Mouse (Mus musculus) urinary bladder, postnatal 14 days (tissue): ENCODE measurements around the gene Trim8.

ENCODE experiments used
- DNase-seq: peaks from one replicate; pipeline ENCODE4 v3.0.0; 2021; ENCODE audit warnings: low spot score

Trim8 gene

DNA sequence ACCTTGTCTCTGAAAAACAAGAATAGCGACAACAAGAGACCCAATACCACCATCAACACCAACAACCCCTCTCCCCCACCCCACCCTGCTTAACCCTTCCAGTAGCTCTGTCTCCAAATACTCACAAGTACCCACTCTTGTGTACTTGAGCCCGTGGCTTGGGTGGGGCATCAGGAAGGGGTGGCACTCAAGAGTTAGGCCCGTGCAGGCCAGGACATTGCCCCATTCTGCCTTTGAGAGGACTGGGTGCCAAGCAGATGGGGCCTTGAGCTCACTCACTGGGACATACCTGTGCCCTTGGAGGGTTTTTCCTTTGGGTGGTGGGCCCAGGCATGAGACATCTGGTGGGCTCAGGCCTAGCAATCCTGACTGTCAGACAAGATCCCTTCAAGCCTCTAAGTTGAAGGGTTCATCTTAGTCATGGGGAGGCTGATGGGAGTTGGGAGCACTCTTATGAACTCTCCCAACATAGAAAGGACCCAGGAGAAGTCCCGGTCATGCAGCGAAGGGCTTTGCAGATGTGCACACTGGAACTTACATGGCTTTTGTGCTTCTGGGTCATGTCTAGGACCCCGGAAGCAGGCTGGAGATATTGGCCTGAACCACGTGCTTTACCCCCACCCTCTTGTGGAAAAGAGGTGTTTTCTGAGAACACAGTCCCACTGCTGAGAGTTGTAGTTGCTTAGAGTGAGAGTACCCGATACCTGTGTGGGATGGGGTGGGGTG, 4.3 kb downstream of the Trim8 start:
- no peak for DNase-seq

DNA sequence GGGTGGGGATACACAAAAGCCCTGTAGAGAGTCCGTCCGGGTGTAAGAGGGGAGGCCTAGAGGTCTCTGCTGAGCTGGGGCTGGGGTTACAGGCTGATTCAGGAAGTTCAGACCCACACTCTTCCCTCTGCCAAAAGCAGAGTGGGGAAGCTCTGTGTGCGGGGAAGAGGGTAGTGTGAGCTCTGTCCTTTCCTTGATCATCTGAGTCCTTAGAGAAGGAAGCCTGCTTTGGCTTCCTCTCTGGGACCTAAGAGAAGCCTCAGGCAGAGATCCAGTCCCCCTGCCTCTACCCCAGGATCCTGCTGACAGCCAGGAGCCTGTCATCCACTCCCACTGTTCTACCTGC, 4.8 kb downstream of the Trim8 start:
- no peak for DNase-seq

DNA sequence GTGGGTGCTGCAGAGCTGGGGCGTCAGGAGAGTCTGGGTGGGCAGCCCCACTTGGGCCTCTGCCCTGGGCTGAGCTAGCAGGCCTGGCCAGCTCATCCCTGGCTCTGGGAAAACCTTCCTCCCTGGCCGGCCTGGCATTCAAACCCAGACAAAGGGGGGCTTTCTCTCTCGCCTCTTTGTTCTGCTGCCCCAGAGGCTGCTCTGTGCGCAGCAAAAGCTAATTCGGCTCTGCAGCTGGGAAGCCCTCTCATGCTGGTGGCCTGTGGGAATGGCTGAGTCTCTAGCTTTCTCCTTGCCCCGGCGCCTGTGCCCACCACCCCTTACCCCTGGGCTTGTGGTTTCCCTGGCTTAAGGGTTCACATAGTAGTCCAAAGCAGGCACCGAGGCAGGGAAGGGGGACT, 5.7 kb downstream of the Trim8 start:
- DNase-seq: no peak

DNA sequence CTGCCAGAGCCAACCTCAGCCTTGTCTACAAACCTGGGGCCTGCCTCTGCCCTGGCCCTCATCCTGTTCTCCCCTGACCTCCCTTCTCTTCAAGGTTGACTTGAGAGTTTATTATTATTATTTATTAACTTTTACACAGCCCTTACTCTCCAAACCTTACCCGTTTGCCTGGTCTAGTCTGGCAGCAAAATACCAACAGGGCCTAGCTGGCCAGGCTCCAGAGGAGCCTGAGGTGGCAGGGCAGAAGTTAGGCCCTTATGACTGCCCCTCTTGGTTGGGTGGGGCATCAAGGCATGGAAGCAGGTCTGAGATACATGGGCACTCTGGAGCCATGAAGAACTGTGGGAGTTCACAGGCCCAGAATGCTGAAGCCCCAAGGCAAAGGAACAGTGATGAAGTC, 6.3 kb downstream of the Trim8 start:
- no peak for DNase-seq

DNA sequence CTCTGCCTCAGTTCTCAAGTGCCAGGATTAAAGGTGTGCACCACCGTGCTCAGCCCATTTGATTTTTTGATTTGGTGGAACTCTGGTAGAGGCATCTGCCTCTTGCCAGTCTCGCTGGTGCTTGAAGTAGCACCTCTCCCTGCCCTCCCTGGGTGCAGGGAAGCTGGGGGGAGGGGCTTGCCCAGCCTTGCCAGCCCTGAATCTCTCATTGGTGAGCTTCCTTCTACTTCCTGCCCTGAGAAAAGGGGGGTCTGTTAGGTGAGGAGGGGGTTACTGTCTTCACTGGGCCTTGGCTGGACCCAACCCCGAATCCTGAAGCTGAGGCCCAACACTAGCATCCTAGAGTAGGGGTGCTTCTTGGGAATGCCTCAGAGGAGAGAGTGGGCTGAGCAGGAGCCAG, 7.2 kb downstream of the Trim8 start:
- no peak for DNase-seq

DNA sequence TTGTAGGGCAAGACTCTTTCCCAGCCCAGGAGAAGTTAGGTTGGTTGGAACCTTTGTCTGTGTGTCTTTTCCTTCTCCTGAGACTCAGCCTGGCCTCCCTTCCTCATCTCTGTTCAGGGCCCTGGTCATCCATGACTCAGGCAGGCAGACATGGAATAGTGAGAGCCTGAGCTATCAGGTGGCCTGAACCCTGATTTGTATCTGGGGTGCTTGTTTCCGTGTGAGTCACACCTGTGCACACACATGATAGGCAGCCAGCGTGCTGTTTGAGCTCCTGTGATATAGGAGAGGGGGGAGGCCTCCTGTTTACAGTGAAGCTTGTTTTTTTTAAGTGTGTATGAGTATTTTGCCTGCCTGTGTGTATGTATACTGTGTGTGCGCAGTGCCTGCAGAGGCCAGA, 7.7 kb downstream of the Trim8 start:
- peak; percentile 60 for DNase-seq

DNA sequence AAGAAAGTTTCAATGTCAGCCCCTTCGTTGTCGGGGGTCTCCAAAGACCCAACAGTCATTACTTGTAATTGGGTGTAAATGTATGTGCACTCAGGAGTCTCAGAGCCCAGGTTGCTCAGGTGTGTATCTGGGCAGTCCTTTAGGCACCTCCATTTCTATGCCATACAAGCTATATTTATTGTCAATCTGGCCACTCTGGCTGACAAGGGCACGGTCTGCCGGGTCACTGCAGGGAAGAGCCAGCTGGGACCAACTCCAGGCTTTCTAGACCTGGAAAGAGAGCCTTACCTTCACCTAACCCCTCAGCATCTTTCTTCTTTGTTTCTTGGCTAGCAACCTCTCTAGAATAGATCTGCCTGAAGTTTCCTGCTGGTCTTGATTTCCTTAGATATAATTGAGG, 8.2 kb downstream of the Trim8 start:
- DNase-seq: no peak

DNA sequence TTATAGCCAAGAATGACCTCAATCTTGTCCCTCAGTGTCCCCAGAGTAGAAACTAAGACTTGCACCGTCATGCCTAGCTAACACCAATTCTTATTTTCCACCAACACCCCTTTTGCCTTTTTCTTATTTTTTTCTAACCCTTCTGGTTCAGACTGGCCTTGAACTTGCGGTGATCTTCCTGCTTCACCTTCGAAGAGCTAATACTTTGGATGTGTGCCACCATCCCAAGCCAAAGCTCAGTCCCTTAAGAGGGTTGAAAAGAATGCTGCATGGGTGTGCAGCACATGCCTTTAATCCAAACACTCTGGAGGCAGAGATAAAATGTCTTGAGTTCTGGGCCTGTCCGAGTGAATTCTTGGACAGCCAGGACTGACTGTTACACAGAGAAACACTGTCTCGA, 8.9 kb downstream of the Trim8 start:
- no peak for DNase-seq

DNA sequence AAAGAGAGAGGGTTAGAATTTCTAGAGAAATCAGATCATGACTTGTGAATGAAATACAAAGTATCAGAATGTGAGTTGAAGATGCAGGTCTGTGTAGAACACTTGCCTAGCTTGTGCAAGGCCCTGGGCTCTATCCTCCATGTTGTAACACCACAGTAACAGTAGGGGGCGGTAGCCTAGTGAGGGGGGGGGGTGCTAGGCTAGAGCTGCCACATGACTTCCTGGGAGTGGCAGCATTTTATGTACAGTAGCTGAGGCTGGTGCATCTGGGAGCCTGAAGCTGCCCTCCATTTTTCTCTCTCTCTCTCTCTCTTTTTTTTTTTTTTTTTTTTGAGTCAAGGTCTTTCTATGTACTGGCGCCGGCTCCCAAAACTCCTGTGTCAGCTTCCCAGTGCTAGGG, 9.3 kb downstream of the Trim8 start:
- no peak for DNase-seq

DNA sequence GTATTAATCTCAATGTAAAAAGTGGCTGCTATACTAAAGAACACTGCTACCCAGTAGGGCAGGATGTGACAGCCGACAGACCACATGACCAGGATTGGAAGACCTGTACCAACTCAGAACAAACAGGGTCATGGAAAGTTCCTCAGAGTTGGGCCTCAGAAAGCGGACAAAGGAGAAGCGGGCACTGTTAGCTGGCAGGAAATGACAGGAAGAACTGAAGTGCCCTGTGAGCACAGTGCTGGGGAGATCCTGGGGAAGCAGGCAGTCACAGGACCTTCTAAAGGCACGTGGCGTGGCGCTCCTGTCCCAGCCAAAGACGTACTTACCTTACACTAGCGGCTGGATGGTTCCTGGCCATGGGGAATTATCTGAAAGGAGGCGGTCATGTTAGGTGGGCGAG, 9.8 kb downstream of the Trim8 start:
- no peak for DNase-seq

DNA sequence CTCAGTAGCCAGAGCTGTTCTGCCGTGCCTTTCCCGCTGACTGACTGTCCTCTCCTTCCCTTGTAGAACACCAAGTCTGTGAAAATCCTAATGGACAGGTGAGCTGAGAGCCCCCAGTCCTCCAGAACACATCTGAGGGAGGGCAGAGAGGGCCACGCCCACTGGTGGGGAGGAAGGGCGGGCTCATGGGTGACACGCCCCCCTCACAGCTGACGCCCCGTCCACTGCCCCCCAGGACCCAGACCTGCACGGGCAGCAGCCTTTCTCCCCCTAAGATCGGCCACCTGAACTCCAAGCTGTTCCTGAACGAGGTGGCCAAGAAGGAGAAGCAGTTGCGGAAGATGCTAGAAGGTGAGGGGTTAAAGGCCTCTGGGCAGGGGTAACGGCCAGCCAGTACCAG, 12.9 kb downstream of the Trim8 start:
- DNase-seq: no peak

DNA sequence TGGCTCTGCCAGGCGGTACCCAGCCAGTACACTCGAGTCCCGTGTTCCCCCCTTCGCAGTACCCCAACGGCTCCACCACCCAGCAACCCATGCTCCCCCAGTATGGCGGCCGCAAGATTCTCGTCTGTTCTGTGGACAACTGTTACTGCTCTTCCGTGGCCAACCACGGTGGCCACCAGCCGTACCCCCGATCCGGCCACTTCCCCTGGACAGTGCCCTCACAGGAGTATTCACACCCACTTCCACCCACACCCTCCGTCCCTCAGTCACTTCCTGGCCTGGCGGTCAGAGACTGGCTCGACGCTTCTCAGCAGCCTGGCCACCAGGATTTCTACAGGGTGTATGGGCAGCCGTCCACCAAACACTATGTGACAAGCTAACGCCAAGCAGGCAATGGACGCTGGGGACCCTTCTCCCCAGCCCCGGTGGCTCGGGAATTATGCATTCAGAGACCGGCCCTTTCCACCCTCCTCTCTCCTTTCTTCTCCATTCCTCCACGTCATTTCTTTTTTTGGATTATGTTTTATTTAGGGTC, 13.9 kb downstream of the Trim8 start:
- DNase-seq: no peak

DNA sequence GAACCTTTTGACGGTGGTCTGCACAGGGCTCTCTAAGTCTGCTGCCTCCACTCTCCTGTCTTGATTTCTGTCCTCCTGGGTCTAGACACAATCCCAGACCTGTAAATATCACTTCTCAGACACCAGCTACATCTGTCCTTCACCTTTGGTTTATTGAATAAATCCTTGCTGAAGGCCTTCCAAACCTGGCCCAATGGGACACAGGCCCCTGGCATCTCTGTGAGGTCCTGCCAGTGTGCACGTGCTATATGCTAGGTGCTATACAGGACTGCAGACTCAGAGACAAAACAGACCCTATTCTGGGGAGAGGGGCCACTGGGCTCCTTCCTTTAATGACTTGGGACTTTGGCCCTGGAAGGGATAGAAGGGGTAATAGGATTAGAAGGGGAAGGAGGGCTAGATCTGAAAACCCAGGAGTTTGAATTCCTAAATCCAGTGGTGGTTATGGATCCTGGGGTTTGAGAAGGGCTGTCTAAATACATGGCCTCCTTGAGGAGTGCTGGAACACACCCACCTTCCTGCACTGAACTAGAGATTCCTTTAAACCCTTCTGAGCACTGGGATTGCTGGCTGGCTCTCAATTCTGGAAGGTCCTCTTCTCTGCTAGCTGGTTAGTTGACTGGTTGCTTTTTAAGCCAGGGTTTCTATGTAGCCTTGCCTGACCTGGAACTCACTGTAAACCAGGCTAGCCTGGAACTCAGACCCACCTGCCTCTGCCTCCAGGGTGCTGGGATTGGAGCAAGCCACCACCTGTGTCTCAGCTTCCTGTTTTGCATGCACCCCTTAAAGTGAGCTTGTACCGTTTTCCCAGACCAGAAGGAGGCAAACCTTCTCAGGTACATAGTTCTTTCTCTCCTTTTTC, 15.4 kb downstream of the Trim8 start:
- DNase-seq: no peak

DNA sequence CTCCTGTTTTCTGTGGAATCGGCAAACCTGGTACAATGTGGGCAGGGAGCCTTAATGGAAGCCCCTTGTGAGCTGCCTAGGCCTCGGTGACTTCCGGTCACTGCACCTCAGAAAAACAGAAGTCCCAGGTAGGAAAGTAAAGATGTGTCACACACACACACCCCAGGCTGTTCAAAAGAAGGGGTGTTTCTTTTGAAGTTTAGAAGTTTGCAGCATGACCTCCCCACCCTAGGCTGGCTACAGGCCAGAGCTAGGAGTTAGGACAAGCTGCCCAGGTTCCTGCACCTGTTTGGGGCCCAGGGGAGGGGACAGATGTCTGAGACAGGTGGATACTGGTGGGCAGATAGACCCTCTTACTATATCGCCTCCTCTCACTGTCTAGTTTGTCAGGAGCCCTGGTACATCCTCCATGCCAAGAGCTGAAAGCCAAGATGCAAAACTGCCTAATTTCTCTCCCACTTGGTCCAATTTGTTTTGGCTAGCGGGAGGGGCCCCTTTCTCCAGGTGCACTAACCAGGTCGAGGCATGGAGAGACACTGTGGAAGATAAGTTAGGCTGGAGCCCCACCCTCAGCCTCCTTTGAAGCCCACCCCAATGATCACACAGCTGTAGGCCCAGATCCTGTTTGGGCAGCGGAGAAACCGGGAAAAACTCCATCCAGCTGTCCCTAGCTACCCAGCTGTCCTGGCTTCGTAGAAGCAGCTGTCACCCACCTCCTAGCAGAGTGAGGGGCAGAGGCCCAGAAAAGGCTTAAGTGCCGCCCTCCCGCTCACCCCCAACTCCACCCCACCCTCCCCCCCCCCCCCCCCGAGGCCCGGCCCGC, 16.2 kb downstream of the Trim8 start:
- no peak for DNase-seq

DNA sequence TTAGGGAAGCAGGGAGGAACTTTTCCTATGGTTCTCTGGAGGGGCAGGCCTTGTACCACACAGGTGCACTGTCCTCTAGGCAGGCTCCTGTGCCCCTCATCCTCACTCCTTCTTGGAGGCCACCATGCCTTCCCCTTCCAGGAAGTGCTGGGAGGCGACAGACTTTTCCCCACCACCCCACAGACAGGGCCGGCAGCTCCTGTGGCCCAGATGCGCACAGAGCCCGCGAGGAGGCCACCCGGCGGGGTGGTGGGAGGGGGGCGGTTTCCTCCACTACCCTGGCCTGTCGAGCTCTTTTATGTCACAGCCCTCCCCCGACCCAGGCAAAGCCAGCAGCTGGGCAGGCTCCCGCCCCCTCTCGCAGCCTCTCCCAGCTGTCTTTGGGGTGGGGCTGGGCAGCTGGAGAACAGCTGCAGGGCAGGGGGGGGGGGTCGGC, 16.9 kb downstream of the Trim8 start:
- no peak for DNase-seq

DNA sequence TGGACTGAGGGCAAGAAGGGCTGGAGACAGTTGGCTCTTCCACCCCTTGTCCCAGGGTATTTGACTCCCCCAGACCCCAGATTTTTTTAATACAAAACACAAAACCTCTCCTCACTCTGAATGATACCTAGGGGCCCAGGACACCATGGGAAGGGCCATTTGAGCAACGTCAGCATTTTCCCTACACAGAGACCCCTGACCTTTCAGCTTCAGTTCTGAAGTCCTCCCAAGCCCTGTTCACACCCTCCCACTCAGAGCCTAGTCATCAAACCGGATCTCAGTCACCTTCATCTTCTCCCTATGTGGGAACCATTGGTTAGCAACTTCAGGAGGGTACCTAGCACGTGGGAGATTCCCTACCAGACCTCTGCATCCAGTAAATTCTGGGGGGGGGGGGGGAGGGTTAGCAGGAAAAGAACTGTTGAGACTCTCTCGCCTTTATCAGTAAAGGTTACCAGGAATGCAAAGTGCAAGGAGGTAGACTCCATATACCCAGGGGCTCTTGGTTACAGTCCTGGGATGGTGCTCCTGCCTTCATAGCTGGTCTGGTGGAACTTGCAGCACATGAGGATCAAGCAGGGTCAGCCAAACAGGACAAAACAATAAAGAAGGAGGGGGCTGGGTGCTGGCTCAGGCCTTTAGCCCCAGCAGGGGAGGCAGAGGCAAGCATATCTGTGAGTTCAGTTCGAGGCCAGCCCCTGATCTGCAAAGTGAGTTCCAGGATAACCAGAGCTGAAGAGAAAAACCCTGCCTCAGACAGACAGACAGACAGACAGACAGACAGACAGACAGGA, 17.5 kb downstream of the Trim8 start:
- no peak for DNase-seq

DNA sequence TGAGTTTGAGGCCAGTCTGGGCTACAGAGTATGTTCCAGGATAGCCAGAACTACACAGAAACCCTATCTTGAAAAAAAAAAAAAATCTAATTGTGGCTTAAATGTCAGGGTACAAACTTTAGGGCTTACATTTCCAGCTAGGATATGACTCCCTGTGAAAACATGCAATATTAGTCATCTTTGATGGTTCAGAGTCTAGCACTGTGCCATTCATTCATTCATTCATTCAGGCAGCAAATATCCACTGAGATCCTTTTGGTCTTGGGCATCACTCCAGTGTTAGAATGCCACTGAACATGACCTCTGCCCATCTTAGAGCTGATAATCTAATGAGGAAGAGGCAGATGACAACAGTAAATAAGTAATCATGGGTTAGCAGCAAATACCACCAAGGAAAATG, 20.2 kb downstream of the Trim8 start:
- no peak for DNase-seq

DNA sequence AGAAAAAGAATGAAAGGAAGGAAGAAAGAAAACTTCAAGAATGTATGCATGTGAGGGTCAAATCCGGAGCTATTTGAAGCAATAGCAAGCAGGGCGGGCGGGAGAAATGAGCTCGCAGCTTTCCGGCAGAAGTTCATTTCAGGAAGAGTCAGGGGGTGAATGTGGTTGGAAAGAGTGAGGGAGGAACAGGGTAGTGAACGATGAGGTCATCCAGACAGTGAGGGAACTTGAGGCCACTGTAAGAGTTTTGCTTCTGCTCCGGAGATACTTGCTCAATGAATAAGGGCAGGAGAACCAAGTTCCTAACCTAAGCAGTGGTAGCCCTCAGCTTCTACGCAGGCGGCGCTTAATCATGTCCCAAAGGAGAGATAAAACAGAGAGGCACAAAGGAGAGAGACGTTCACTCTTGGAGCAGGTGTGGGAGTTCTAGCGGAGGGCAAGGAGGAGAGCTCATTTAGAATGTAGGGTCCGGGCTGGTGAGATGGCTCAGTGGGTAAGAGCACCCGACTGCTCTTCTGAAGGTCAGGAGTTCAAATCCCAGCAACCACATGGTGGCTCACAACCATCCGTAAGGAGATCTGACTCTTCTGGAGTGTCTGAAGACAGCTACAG, 21.0 kb downstream of the Trim8 start:
- DNase-seq: no peak

DNA sequence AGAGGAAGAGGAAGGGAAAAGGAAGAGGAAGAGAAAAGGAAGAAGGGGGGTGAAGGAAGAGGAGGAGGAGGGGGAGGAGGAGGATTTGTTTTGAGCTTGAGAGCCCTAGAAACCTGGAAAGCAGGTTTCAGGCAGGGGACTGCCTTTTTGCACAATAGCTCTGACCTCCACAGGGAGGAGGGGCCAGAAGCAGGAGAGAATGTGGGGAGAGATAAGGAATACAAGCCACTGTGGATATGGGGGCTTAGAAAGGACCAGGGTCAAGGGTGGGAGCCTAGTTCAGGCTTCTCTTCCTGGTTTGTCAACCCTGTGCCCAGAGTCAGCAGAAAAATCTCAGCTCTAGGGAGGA, 21.6 kb downstream of the Trim8 start:
- DNase-seq: no peak

DNA sequence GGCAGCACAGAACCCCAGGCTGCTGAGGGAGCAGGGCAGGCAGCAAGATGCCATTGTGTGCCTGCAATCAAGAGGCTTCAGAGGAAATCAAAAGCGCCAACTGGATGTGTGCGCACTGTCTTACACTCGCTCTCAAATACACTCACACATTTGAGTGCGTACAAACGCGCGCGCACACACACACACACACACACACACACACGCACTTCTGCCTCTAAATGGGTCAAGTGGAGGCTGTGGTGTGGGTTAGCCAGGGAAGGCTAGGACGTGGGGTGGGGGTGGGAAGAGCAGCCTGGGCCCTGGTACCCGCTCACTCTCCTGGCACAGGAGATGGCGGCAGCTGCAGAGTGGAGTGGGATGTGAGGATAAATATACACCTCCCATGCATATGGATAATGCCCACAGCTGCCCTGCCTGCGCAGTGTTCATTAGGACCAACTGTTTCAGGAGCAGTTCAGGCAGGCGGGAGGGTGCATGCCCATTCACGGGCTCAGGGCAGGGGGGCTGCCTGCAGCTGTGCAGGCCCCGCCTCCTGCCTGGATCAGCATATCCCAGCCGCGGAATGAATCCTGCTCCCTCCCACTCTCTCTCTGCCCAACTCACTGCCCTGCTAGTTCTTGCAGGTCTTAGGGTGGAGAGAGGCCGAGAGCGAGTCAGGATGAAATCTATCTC, 22.1 kb downstream of the Trim8 start:
- DNase-seq: peak; percentile 69

DNA sequence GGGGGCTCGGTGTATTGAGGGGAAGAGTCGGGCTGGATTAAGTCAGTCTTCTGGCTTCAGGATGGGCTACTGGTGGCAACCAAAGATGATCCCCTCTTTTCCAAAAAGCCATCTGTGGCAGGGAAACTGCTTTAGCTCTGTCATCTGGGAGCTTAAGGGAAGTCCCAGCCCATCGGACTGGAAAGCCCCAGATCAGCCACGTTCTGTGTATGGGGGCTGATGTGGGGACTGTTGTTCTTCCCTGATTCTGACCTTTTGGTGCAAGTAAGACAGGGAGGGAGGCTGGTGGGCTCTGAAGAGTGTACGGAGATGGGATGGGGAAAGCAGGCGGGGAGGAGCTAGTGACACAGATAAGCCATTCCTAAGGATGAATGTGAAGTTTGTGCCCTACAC, 22.6 kb downstream of the Trim8 start:
- DNase-seq: no peak
